Mouse (Mus musculus): Measurements from ENCODE around the gene Dctn2. TPM values are rescaled to one million over a fixed set of nuclear protein-coding genes. Genes with fewer than 3 reads are reported as not detected.

Gene Dctn2
- polyA plus RNA-seq, 1 experiment from 2014 or later: 127 TPM

GRCm38 (mm10) chr10:127233141-127233540 lies 33.0 kb upstream of the Dctn2 start:
- Histone ChIP-seq H3K9ac (no peak overlapping the region), H3K4me3 (no peak overlapping the region), H3K4me2 (no peak overlapping the region), H3K27ac (no peak overlapping the region), H3K27me3 (peaks cover 47% of the 10 kb centered on the region), H3K9me3 (replicated peaks) (no peaks in the 10 kb centered on the region), H3K4me1 (replicated peaks) (no peaks in the 10 kb centered on the region), H3K36me3 (no peaks in the 10 kb centered on the region)
- WGBS: 72% methylated on average over 9 of the region's 9 CpGs
- ATAC-seq (replicated peaks; ENCODE audit: insufficient number of reproducible peaks, insufficient read depth, low FRiP score, low read depth): no peak

- Histone ChIP-seq H3K4me2 (no peak overlapping the region), H3K27ac (no peak overlapping the region), H3K9ac (no peak overlapping the region), H3K9me3 (replicated peaks) (no peaks in the 10 kb centered on the region), H3K27me3 (peaks cover 41% of the 10 kb centered on the region), H3K36me3 (no peaks in the 10 kb centered on the region), H3K4me3 (no peak overlapping the region), H3K4me1 (replicated peaks) (no peaks in the 10 kb centered on the region)
- ATAC-seq (replicated peaks; ENCODE audit: insufficient number of reproducible peaks, insufficient read depth, low FRiP score, low read depth): no peak
- WGBS: 38% methylated on average over 9 of the region's 9 CpGs
Observed at GRCm38 (mm10) chr10:127236541-127236940, 29.6 kb upstream of the Dctn2 start.

- no peak for ATAC-seq (replicated peaks; ENCODE audit: insufficient number of reproducible peaks, insufficient read depth, low FRiP score, low read depth)
- no peaks in the 10 kb centered on the region for H3K36me3 ChIP-seq
- no peaks in the 10 kb centered on the region for H3K9me3 ChIP-seq (replicated peaks)
- H3K9ac ChIP-seq: no peak overlapping the region
- no peak overlapping the region for H3K4me3 ChIP-seq
- no peak overlapping the region for H3K4me2 ChIP-seq
- no peak overlapping the region for H3K27ac ChIP-seq
- peaks cover 37% of the 10 kb centered on the region for H3K27me3 ChIP-seq
- no peaks in the 10 kb centered on the region for H3K4me1 ChIP-seq (replicated peaks)
- 56% methylated on average over 18 of the region's 18 CpGs for WGBS
Observed at GRCm38 (mm10) chr10:127238241-127238824, 27.8 kb upstream of the Dctn2 start.

- Histone ChIP-seq H3K36me3 (no peaks in the 10 kb centered on the region), H3K27me3 (no peaks in the 10 kb centered on the region; the same call in 1 of the 2 replicates), H3K4me1 (replicated peaks) (no peaks in the 10 kb centered on the region), H3K4me3 (no peak overlapping the region), H3K9me3 (replicated peaks) (no peaks in the 10 kb centered on the region), H3K4me2 (no peak overlapping the region), H3K27ac (no peak overlapping the region), H3K9ac (no peak overlapping the region)
- WGBS: 74% methylated on average over 5 of the region's 5 CpGs
- no peak for ATAC-seq (replicated peaks; ENCODE audit: insufficient number of reproducible peaks, insufficient read depth, low FRiP score, low read depth)
Observed at GRCm38 (mm10) chr10:127250810-127251209, 15.4 kb upstream of the Dctn2 start.

- H3K9me3 ChIP-seq (replicated peaks): no peaks in the 10 kb centered on the region
- H3K4me2 ChIP-seq: 0 out of 2 replicates have a peak overlapping the region, but pooled peaks have one; percentile 8
- peak; percentile 75 for ATAC-seq (replicated peaks; ENCODE audit: insufficient number of reproducible peaks, insufficient read depth, low FRiP score, low read depth)
- H3K27ac ChIP-seq: no peak overlapping the region
- H3K36me3 ChIP-seq: no peaks in the 10 kb centered on the region
- WGBS: 18% methylated on average over 14 of the region's 14 CpGs
- H3K27me3 ChIP-seq: peaks cover 3% of the 10 kb centered on the region; the same call in 1 of the 2 replicates
- no peak overlapping the region for H3K4me3 ChIP-seq
- peaks cover 5% of the 10 kb centered on the region; the same call in 1 of the 2 replicates for H3K4me1 ChIP-seq (replicated peaks)
- H3K9ac ChIP-seq: no peak overlapping the region
Observed at GRCm38 (mm10) chr10:127255625-127256345, 10.4 kb upstream of the Dctn2 start.

- H3K27ac ChIP-seq: no peak overlapping the region
- no peak for ATAC-seq (replicated peaks; ENCODE audit: insufficient number of reproducible peaks, insufficient read depth, low FRiP score, low read depth)
- H3K4me2 ChIP-seq: no peak overlapping the region
- H3K36me3 ChIP-seq: no peaks in the 10 kb centered on the region
- no peak overlapping the region for H3K9ac ChIP-seq
- H3K4me1 ChIP-seq (replicated peaks): peaks cover 8% of the 10 kb centered on the region
- WGBS: 67% methylated on average over 6 of the region's 6 CpGs
- H3K27me3 ChIP-seq: peaks cover 23% of the 10 kb centered on the region
- no peak overlapping the region for H3K4me3 ChIP-seq
- H3K9me3 ChIP-seq (replicated peaks): no peaks in the 10 kb centered on the region
Observed at GRCm38 (mm10) chr10:127257790-127258189, 8.4 kb upstream of the Dctn2 start.

- Histone ChIP-seq H3K4me2 (no peak overlapping the region), H3K4me3 (no peak overlapping the region)
- 65% methylated on average over 8 of the region's 8 CpGs for WGBS
Observed at GRCm38 (mm10) chr10:127258489-127258888, 7.7 kb upstream of the Dctn2 start.

GRCm38 (mm10) chr10:127261706-127262547 lies 4.2 kb upstream of the Dctn2 start:
- H3K4me3 ChIP-seq: peak overlapping the region; percentile 51
- H3K4me2 ChIP-seq: peak overlapping the region; percentile 92
- H3K27ac ChIP-seq: no peak overlapping the region
- ATAC-seq (replicated peaks; ENCODE audit: insufficient number of reproducible peaks, insufficient read depth, low FRiP score, low read depth): no peak
- no peaks in the 10 kb centered on the region for H3K36me3 ChIP-seq
- 70% methylated on average over 15 of the region's 15 CpGs for WGBS
- no peak overlapping the region for H3K9ac ChIP-seq
- no peaks in the 10 kb centered on the region for H3K9me3 ChIP-seq (replicated peaks)
- peaks cover 9% of the 10 kb centered on the region for H3K4me1 ChIP-seq (replicated peaks)
- H3K27me3 ChIP-seq: peaks cover 46% of the 10 kb centered on the region

More at GRCm38 (mm10) chr10:127258489-127258888, 7.7 kb upstream of the Dctn2 start:
- H3K9me3 ChIP-seq (replicated peaks): no peaks in the 10 kb centered on the region
- no peak overlapping the region for H3K27ac ChIP-seq
- H3K36me3 ChIP-seq: no peaks in the 10 kb centered on the region
- H3K4me1 ChIP-seq (replicated peaks): peaks cover 12% of the 10 kb centered on the region
- no peak overlapping the region for H3K9ac ChIP-seq
- peaks cover 30% of the 10 kb centered on the region for H3K27me3 ChIP-seq
- ATAC-seq (replicated peaks; ENCODE audit: insufficient number of reproducible peaks, insufficient read depth, low FRiP score, low read depth): no peak

GRCm38 (mm10) chr10:127262548-127263398 lies 3.4 kb upstream of the Dctn2 start, which contains the start of gene Kif5a:
Gene Kif5a (minus strand): TSS chr10:127263348.
- 2% methylated on average over 46 of the region's 53 CpGs for WGBS
- Histone ChIP-seq H3K9me3 (replicated peaks) (no peaks in the 10 kb centered on the region), H3K36me3 (no peaks in the 10 kb centered on the region), H3K9ac (peak within 1 kb of the TSS; percentile 46), H3K27ac (no peak within 1 kb of the TSS), H3K4me2 (peak within 1 kb of the TSS; percentile 92), H3K27me3 (peaks cover 46% of the 10 kb centered on the region), H3K4me1 (replicated peaks) (peaks cover 16% of the 10 kb centered on the region), H3K4me3 (peak within 1 kb of the TSS; percentile 51)
- no peak for ATAC-seq (replicated peaks; ENCODE audit: insufficient number of reproducible peaks, insufficient read depth, low FRiP score, low read depth)

GRCm38 (mm10) chr10:127263631-127264030 lies 2.5 kb upstream of the Dctn2 start:
- 63% methylated on average over 3 of the region's 3 CpGs for WGBS
- no peak overlapping the region; the same call in 1 of the 2 replicates for H3K4me3 ChIP-seq
- H3K27ac ChIP-seq: no peak overlapping the region
- H3K27me3 ChIP-seq: peaks cover 46% of the 10 kb centered on the region
- H3K4me2 ChIP-seq: no peak overlapping the region; the same call in 1 of the 2 replicates
- peaks cover 22% of the 10 kb centered on the region for H3K4me1 ChIP-seq (replicated peaks)
- H3K9me3 ChIP-seq (replicated peaks): no peaks in the 10 kb centered on the region
- no peaks in the 10 kb centered on the region for H3K36me3 ChIP-seq
- H3K9ac ChIP-seq: no peak overlapping the region
- no peak for ATAC-seq (replicated peaks; ENCODE audit: insufficient number of reproducible peaks, insufficient read depth, low FRiP score, low read depth)

Data from heart, embryonic 15.5 days (tissue).